Mouse (Mus musculus) fibroblast of lung, adult 2 months (primary cell): Measurements from ENCODE around the gene Mis18bp1.
"Not testable (repeated sequence)": the region's sequence is repeated elsewhere in the genome, so short reads cannot be mapped to it uniquely, and the experiment has no call there.

Experiments used
- DNase-seq: peaks from one replicate; pipeline ENCODE4 v3.0.0-alpha.2; 2011; ENCODE audit warnings: low read depth

The Mis18bp1 gene

GRCm38 (mm10) chr12:65172021-65172951 is at the start of gene Mis18bp1:
TSS of gene Mis18bp1 (minus strand) at chr12:65172604.
- DNase-seq = peak; percentile 90

DNA sequence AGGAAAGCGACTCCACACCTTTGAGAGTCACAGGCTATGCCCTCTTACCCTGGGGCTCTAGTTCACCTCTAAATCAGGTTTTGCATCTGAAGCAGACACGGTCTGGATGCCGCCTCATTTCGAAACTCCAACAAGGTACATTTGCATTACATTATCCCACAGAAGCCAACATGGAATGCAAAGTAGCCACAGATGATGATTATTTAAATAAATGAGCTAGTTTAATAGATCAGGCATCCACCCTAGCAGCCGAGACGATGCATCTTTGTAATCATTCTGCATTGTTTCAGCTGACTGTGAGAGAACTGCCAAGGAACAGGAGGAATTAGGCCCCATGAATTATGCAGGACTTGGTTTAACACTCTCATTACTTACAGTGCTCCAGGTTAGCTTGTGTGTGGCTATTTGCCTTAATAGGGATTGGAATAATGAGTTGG is 44.0 kb upstream of the Mis18bp1 start:
- no peak for DNase-seq

DNA sequence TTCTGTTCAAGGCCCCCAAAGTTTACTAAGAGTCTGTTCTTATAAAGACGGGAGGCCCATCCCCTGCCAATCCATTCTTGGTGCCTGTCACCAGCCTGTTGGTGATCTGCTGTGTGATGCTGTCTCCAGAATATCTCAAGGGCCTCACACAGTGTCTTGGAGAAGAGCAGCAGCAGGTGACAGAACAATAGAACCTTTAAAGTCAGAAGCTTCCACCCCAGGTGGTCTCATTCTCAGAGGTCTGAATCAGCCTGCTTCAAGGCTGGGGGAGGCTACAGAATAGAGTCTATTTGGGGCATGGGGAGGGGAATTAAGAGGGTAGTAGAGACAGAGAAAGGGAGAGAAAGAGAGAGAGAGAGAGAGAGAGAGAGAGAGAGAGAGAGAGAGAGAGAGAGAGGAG is 34.0 kb upstream of the Mis18bp1 start:
- no peak for DNase-seq

DNA sequence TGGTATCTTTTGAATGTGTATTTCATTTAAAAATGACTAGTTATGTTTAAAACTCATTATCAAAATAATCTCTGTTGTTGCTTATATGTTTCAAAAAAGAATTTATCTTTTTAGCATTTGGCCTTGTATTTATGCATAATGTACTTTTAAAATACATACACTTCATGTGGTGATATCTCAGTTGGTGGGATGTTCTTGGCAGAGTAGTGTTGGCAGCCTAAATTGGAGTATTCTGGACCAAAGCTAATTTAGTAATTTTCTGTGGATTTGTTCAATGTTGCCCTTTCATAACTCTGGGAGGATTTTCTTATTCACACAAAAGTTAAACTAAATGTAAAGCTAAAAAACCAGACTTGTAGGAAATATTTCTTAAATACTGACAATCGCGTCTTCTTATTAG is 29.4 kb upstream of the Mis18bp1 start:
- DNase-seq = no peak

DNA sequence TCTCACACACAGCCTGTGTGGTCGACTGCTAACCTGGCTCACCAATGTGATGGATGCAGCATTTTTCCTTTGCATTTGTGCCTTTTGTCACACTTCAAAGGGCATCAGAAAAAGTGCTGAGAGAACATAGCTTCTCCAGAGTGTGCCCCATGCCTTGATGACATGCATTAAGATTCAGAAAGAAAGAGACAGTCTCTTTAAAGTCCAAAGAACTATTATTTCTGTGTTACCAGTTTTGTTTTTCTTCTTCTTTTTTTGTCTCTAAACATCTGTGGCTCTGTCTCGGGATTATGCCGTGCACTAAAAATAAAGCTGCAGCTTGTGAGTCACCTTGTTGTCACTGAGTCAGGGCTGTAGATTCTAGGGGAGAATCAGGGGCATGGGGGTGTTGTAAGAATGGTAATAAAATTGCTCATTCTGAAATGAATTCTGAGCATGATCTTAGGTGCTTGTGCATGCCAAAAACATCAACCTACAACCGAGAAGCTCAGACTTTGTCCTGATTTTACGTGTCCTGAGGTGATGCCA is 21.7 kb upstream of the Mis18bp1 start:
- DNase-seq = no peak

DNA sequence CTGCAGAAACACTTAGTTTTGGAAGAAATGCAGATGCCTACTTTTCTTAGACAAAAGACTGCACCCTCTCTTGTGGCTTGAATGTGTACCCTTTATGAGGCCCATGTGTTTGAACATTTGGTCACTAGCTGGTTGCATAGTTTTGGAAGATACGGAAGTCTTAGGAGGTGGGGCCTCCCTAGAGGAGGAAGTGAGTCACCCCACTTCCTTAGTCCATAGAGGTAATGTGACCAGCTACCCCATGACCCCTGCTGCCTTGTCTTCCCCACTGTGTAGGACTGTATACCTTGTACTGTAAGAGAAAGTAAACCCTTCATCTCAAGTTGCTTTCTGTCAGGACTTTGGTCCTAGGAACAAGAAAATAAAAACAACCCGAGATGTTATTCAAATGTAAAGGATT is 16.8 kb upstream of the Mis18bp1 start:
- DNase-seq = no peak

GRCm38 (mm10) chr12:65187365-65187764 is 15.0 kb upstream of the Mis18bp1 start:
- no peak for DNase-seq

GRCm38 (mm10) chr12:65173736-65174135 is 1.3 kb upstream of the Mis18bp1 start:
- no peak for DNase-seq

DNA sequence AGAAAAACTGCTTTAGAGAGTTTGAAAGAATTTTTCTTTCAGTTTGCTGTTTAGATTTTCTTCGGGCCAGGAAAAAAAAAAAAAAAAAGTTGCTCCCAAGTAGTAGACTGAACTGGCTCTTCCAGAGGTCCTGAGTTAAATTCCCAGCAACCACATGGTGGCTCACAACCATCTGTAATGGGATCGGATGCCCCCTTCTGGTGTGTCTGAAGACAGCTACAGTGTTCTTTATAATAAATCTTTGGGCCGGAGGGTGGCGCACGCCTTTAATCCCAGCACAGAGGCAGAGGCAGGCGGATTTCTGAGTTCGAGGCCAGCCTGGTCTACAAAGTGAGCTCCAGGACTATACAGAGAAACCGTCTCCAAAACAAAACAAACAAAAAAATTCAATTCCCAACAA is 555 bp upstream of the Mis18bp1 start:
- DNase-seq = not testable (repeated sequence)

DNA sequence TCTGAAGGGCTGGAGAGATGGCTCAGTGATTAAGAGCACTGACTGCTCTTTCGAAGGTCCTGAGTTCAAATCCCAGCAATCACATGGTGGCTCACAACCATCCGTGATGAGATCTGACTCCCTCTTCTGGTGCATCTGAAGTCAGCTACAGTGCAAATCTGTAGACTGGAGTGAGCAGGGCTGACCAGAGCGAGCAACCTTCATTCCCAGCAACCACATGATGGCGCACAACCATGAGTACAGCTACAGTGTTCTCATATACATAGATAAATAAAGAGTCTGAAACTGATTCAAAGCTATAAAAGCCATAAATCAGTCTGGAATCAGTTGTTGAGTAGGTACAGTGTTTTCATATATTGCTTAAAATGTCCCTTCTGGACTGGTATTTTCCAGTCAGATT is 36.3 kb downstream of the Mis18bp1 start:
- not testable (repeated sequence) for DNase-seq

GRCm38 (mm10) chr12:65119451-65119850 is 53.0 kb downstream of the Mis18bp1 start:
- no peak for DNase-seq

GRCm38 (mm10) chr12:65118968-65119367 is 53.4 kb downstream of the Mis18bp1 start:
- no peak for DNase-seq

DNA sequence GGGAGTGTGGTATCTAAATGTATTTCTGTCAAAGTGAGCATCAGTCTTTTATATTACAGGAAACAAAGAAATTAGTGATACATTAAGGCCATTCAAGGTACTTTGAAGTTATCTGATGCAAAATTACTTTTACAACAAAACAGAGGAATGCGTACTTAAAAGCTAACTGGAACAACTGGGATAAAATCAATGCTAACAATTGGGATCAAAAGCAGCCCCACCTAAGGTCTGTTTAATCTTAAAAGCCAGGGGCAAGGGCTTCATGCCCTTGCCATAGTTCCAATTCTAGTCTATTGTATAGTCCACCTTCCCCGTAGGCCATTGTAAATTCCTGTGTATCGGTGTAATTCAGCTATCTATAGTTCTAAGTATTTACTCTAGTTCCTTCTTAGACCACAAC is 57.4 kb downstream of the Mis18bp1 start:
- not testable (repeated sequence) for DNase-seq

- no peak for DNase-seq
Measured at GRCm38 (mm10) chr12:65113925-65114324, 58.5 kb downstream of the Mis18bp1 start.

- no peak for DNase-seq
Measured at GRCm38 (mm10) chr12:65112811-65113210, 59.6 kb downstream of the Mis18bp1 start.

GRCm38 (mm10) chr12:65111503-65111902 is 60.9 kb downstream of the Mis18bp1 start:
- DNase-seq = no peak

GRCm38 (mm10) chr12:65108746-65109145 is 63.7 kb downstream of the Mis18bp1 start:
- no peak for DNase-seq
